Mouse (Mus musculus) spleen, postnatal 36 days (tissue): ENCODE results near the gene Plek.
"Not testable (repeated sequence)": the region's sequence is repeated elsewhere in the genome, so short reads cannot be mapped to it uniquely, and the experiment has no call there.

Experiments
- DNase-seq, 2 experiments: peaks; one replicate each; pipeline ENCODE4 v3.0.0; 2022; ENCODE audit warnings: low spot score in 2 of 2, mixed read lengths in 1 of 2

Gene Plek

DNA sequence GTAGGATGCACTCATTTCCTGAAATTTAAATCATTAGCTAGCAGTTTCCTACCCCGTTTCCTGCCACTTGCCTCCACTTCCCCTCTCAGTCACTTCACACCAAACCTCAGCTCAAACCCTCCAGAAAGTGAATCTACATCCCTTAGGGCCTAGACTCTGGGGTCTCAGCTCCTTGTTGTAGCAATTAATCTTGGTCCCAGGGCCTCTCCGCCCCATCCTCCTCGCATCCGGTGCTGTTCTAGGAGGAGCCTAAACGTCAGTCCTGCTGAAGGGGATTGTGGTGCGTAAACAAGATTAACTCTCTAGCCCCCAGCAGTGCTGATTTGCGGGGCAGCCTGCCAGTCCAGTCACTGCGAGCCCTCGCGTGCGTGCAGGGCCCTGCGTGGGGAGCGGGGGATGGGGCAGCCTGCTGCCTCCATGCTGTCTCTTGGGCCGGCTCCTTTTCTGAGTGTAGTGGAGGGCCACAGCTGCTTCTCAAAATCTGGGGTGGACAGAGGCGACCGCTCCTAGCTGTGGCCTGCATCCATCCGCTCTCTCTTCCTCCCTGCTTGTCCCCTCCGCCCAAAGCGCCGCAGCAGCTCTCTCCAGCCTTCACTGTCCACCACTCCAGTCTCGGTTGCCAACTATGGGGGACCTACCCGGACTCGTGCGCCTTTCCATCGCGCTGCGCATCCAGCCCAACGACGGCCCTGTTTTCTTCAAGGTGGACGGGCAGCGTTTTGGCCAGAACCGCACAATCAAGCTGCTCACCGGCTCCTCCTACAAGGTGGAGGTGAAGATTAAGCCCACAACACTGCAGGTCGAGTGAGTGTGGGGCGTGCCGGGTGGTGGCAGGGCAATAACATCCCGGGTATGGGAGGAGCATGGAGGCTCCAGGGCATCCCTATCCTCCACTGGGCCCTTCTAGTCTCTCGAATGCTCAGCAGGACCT lies at the start of gene Plek, which contains the start of gene Cnrip1:
TSS of gene Plek (minus strand) at position 837 of the 931 bp plus-strand sequence.
TSS of gene Cnrip1 (plus strand) at position 42 of the 931 bp plus-strand sequence.
- peak; percentile 28 to 39 for DNase-seq

DNA sequence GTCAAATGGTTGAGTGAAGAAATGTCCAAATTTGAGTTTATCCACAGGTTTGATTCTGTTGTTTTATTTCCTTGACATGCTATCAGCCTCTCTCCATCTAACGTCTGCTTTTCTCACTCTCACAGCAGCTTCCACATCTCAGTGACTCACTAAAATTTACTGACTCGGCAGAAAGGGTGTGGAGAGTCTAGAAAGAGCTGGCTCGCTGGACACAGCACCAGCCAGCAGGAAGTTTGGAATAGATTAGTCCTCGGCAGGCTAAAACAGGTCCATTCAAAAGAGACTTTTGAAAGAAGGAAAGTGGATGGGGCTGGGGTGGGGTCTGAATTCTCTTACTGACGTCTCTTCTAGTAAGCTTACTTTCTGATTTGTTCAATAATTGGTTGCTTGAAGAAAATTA lies 33.9 kb upstream of the Plek start:
- DNase-seq: no peak

- DNase-seq: no peak
Measured at GRCm38 (mm10) chr11:17083866-17084265, 31.7 kb upstream of the Plek start.

- DNase-seq: no peak
Measured at GRCm38 (mm10) chr11:17083455-17083854, 31.3 kb upstream of the Plek start.

DNA sequence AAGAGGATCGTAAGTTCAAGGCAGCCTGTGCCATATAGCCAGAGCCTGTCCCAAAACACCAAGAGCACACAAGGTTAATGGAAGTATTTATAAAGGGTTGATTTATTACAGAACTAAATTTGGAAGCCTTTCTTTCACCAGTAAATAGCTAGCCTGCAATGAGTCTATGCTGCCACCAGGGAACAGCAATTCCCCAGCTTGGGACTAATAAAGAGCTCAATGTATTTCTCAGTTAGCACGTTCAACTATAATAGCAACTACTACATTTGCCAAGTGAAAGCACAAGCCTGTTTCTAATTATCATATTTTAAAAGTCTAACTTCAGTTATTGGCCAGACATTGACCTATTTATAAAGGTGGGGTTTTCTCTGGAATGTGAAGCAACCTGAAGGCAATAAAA lies 30.8 kb upstream of the Plek start:
- no peak for DNase-seq

GRCm38 (mm10) chr11:17082086-17082485 lies 29.9 kb upstream of the Plek start:
- no peak for DNase-seq

- no peak for DNase-seq
Measured at GRCm38 (mm10) chr11:17075656-17076055, 23.5 kb upstream of the Plek start.

- not testable (repeated sequence) for DNase-seq
Measured at GRCm38 (mm10) chr11:17069360-17069759, 17.2 kb upstream of the Plek start.

- DNase-seq: no peak
Measured at GRCm38 (mm10) chr11:17052476-17053049, 382 bp upstream of the Plek start.

- DNase-seq: no peak
Measured at GRCm38 (mm10) chr11:17045806-17046205, 6.4 kb downstream of the Plek start.

- DNase-seq: no peak
Measured at GRCm38 (mm10) chr11:17023984-17024383, 28.2 kb downstream of the Plek start.

DNA sequence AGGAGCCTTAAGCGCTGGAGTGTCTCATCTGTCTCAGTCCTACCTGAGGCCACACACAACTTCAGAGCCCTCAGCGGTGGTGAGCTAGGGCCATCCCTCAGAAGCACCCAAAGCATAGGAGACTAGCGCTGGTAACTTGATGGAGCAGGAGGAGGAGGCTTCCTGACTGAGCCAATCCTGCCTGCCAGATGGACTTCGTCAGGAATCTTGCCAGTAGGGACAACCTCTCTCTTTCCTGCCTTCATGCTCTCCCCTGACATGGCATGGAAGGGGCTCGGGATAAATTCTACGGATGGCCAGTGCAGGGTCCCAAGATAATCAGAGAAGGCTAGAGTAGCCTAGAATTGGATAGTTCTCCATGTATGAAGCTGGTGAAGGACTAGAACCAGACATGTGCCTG lies 29.0 kb downstream of the Plek start:
- DNase-seq: no peak

- no peak for DNase-seq
Measured at GRCm38 (mm10) chr11:17019328-17019727, 32.9 kb downstream of the Plek start.

GRCm38 (mm10) chr11:17012948-17013347 lies 39.2 kb downstream of the Plek start:
- peak; percentile 31 to 59 for DNase-seq

- DNase-seq: peak; percentile 71 to 80
Measured at GRCm38 (mm10) chr11:17008498-17008941, 43.7 kb downstream of the Plek start.

DNA sequence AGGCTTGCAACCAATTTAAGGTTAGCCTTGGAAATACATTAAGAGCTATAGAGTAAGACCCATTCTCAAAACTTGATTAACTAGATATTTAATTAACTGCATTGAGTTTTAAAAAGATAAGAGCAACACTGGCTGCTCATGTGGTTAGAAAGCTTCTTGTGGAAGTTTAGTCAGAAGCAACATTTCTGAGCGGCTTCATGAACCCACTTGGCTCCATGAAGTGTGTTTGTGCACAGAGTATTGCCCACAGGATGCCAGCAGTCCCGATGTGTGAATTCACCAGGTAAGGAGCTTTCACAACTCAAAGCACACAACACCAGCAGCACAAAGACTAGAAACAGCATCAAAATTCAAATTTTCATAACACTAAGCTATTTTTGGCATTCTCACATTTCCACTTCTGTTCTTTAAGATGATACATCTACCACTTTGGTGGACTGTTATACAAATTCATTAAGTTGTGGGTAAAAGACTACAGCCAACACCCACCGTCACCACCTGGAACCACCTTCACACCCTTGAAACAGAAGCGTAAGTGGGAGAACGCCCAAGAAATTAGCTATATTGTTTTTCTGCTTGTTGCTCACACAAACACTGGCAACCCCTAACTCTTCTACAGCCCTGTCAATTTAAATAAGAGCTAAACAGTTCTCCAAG lies 44.5 kb downstream of the Plek start:
- no peak for DNase-seq

DNA sequence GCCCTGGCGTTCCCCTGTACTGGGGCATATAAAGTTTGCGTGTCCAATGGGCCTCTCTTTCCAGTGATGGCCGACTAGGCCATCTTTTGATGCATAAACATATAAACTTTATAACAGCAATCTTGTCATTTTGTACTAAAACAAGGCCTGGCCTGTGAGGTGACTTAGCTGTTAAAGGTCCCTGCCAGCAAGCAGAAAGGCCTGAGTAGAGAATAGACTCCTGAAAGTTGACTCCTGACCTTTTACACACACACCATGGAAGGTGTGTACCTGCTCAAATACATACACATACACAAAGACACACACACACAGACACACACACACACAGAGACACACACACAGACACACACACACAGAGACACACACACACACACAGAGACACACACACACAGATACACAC lies 45.7 kb downstream of the Plek start:
- not testable (repeated sequence) for DNase-seq

DNA sequence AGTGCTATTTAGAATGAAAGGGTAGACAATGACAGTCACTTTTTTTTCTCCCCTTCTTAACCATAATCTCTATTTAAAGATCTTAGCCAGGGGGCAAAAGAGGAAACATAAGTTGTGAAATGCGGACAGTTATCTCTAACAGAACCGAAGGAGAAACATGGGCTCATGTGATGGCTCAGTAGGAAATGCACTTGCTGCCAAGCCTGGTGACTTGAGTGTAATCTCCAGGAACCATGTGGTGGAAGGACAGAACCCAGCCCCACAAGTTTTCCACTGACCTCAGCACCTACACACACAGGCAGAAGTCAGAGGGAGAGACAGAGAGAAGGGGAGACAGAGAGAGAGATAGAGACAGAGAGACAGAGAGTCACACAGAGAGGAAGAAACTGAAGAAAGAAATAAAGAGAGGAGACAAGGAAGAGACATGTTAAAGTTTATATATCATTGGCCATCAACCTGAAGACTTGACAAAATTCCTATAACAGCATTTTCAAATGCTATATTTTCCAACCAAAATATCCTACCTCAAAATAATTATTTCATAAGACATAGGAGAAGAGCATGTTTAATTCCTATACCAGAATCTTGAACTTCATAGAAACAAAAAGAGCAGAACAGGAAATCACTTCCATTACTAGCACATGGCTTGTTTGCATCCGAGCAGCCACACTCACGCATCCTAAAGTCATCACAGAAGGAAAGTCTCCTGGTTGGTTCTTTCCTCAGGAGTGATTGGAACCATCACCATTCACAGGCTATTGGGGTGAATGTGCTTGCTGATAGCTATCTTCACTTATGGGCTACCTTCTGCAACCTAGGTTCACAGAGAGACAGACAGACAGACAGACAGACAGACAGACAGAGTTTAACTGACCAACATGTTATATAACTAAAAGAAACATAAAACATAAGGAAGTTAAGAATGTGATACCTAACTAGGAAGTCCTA lies 47.0 kb downstream of the Plek start:
- peak; percentile 29 to 44 for DNase-seq

DNA sequence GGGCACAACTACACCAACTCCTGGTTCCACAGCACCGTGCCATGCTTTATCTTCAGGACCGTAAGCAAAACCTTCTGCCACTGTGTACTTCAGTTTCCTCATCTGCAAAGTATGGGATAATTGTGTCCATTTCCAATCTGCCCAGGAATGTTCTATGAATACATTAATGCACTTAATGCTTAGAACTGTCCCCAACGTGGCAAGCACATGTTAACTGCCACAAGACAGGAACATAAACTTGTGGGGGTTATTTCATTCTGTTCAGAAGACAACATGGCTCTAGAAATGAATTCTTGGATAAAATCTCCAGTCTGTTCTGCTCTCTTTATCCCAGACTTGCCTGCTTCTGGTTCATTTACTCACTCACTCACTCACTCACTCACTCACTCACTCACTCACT lies 48.4 kb downstream of the Plek start:
- no peak for DNase-seq

DNA sequence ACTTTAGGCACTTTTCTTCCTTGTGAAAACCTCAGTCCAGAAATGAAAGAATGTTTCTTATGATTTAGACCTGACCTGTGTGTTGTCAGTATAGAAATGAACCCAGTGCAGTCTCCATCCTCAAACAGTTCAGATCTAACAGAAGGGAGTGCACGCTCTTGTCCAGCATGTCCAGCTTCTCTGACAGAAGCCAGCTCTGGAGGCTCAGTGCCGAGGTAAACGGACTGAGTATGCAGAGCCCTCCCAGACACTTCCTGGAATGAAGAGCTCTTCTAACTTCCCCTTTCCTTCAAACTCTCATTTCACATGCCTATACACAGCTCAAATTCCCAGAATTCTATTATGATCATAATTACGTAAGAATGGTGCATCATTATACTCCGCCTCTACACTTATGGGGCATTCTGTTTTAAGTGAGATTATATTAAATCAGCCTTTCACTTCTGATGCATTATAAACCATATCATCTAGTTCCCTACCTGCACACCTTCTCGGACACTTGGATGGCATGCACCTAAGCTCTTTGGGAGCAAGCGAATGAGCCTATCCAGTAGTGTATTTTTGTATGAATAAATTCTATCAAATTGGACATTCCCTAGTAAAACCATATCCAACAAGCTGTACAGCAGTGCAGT lies 49.3 kb downstream of the Plek start:
- DNase-seq: no peak
